In the genomic region with DNA sequence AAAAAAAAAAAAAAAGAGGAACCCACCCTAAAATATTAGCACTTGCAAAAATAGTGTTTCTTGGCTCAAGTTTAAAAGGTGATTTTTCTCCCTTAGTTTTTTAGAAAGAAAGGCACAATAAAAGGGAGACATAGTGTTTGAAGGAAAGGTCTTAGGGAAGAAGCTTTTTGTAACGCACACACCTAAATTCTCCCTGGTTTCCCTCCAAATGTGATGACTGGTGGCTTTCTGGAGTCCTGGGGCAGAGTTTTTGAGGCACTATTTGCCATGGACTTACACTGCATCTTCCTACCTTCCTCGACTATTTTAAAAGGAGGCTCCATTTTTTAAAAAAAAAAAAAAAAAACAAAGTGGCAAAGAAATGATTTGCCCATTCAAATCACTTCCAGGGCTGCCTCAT, we compare ENCODE assay signal across 11 mouse cellular contexts.
DNase-seq lines count a peak whose midpoint lies in the region; ATAC-seq and TF ChIP-seq lines count a peak whose summit lies in the region.
"Had no signal": no experiment of that assay in that cellular context is flagged by ENCODE, and none has a peak within 500 bp of the region (broad histone marks: within the 10 kb centered on the region; RNA-seq: fewer than 3 reads in every experiment).

No protein-coding gene starts in this region.

- H3K4me3 ChIP-seq in left cerebral cortex, adult 2 months = peak overlapping the region; percentile 55
- H3K4me3 ChIP-seq in forebrain, embryonic 14.5 days (ENCODE audit: low read depth, low read length) = peak overlapping the region; percentile 41
- H3K4me3 ChIP-seq in limb, embryonic 10.5 days = peak overlapping the region; percentile 57
- peak overlapping the region; percentile 50 for H3K4me3 ChIP-seq in neural tube, embryonic 15.5 days (replicated peaks)

- peak overlapping the region; percentile 63 for H3K9ac ChIP-seq in forebrain, embryonic 14.5 days (ENCODE audit: low read length)
- H3K9ac ChIP-seq in neural tube, embryonic 15.5 days (replicated peaks) = no peak overlapping the region; the same call in 1 of the 2 replicates
- H3K9ac ChIP-seq: liver, embryonic 14.5 days had no signal

- no peaks in the 10 kb centered on the region for H3K36me3 ChIP-seq in forebrain, embryonic 14.5 days (ENCODE audit: control insufficient read depth, insufficient read depth, low read length)
- no peaks in the 10 kb centered on the region for H3K36me3 ChIP-seq in limb, embryonic 10.5 days
- H3K36me3 ChIP-seq in neural tube, embryonic 15.5 days = no peaks in the 10 kb centered on the region
- H3K36me3 ChIP-seq: G1E had no signal

- WGBS in forebrain, embryonic 14.5 days = 13% methylated on average over 2 of the region's 2 CpGs
- 56% methylated on average over 2 of the region's 2 CpGs for WGBS in limb, embryonic 10.5 days
- WGBS in neural tube, embryonic 15.5 days = 16% methylated on average over 2 of the region's 2 CpGs

- ATAC-seq in forebrain, embryonic 14.5 days = no peak
- no peak for ATAC-seq in neural tube, embryonic 15.5 days (ENCODE audit: low FRiP score)

- TF ChIP-seq CTCF in left cerebral cortex, adult 2 months (IDR thresholded peaks at IDR 0.05) = no peak

- DNase-seq in left cerebral cortex, adult 2 months (ENCODE audit: extremely low spot score in 1 of 2, low spot score in 2 of 2) = no peak
- DNase-seq in left cerebral cortex, postnatal 10 days (ENCODE audit: extremely low spot score in 1 of 2, low spot score in 2 of 2) = no peak
- DNase-seq in forebrain, embryonic 14.5 days (ENCODE audit: low spot score) = no peak
- DNase-seq in limb, embryonic 10.5 days (ENCODE audit: low spot score) = no peak
- DNase-seq in adipocyte (ENCODE audit: low spot score) = no peak
- DNase-seq in layer of hippocampus, postnatal 10 days (ENCODE audit: low spot score in 2 of 2) = no peak
- DNase-seq: adrenal gland, postnatal 25 days; kidney, postnatal 25 days had no signal

- intact Hi-C loops in left cerebral cortex, adult 2 months (cut with DNase I) = loop anchor here (5.0 kb wide), 2 partner anchors 456 to 631 kb away; no protein-coding TSS in a partner anchor
- intact Hi-C loops in left cerebral cortex, postnatal 10 days (cut with DNase I) = loop anchor here (5.0 to 10.0 kb wide), 3 partner anchors 214 to 559 kb away; a partner anchor contains a TSS

- H3K4me1 ChIP-seq in forebrain, embryonic 14.5 days (ENCODE audit: control insufficient read depth, insufficient read depth, low read length) = peaks cover 22% of the 10 kb centered on the region
- H3K4me1 ChIP-seq in limb, embryonic 10.5 days = peaks cover 12% of the 10 kb centered on the region
- peaks cover 26% of the 10 kb centered on the region for H3K4me1 ChIP-seq in neural tube, embryonic 15.5 days

- H3K4me2 ChIP-seq in forebrain, embryonic 14.5 days (ENCODE audit: low read length) = peak overlapping the region; percentile 54
- peak overlapping the region; percentile 60 for H3K4me2 ChIP-seq in neural tube, embryonic 15.5 days

- H3K27me3 ChIP-seq in forebrain, embryonic 14.5 days (replicated peaks; ENCODE audit: control insufficient read depth, insufficient read depth, low read length) = no peaks in the 10 kb centered on the region
- H3K27me3 ChIP-seq in limb, embryonic 10.5 days (ENCODE audit: low read depth, poor library complexity, severe bottlenecking) = peaks cover 18% of the 10 kb centered on the region
- no peaks in the 10 kb centered on the region for H3K27me3 ChIP-seq in neural tube, embryonic 15.5 days (replicated peaks)

- peak overlapping the region; percentile 95 for H3K27ac ChIP-seq in left cerebral cortex, adult 2 months
- H3K27ac ChIP-seq in forebrain, embryonic 14.5 days (ENCODE audit: low read depth, low read length) = peak overlapping the region; percentile 95
- H3K27ac ChIP-seq in limb, embryonic 10.5 days = no peak overlapping the region
- peak overlapping the region; percentile 89 for H3K27ac ChIP-seq in neural tube, embryonic 15.5 days (replicated peaks)
- H3K27ac ChIP-seq: liver, embryonic 14.5 days had no signal

- no peaks in the 10 kb centered on the region for H3K9me3 ChIP-seq in forebrain, embryonic 14.5 days (replicated peaks; ENCODE audit: control insufficient read depth, low read length)
- H3K9me3 ChIP-seq in limb, embryonic 10.5 days (replicated peaks) = no peaks in the 10 kb centered on the region
- no peaks in the 10 kb centered on the region for H3K9me3 ChIP-seq in neural tube, embryonic 15.5 days (replicated peaks)
